Mouse (Mus musculus): ENCODE data around the gene Nrros. TPM values are rescaled to one million over a fixed set of nuclear protein-coding genes. Genes with fewer than 3 reads are reported as not detected.

Gene Nrros
- polyA plus RNA-seq, 1 experiment, result 157 TPM

GRCm38 (mm10) chr16:32154437-32154836, 11.0 kb downstream of the Nrros start:
- Histone ChIP-seq H3K27ac (ENCODE audit: control insufficient read depth, insufficient read depth, low read length) (no peak overlapping the region), H3K27me3 (ENCODE audit: control insufficient read depth, insufficient read depth, low read length) (no peaks in the 10 kb centered on the region), H3K4me1 (replicated peaks; ENCODE audit: control insufficient read depth, insufficient read depth, low read length) (no peaks in the 10 kb centered on the region), H3K4me3 (ENCODE audit: control insufficient read depth, insufficient read depth, low read length) (no peak overlapping the region), H3K36me3 (ENCODE audit: control insufficient read depth, insufficient read depth, low read length) (peaks cover 21% of the 10 kb centered on the region)
- 86% methylated on average over 13 of the region's 13 CpGs for WGBS
- no peak for TF ChIP-seq CTCF (IDR thresholded peaks at IDR 0.05; ENCODE audit: borderline replicate concordance, control insufficient read depth, extremely low read depth, insufficient read depth, low read length, poor library complexity)
- TF ChIP-seq POLR2A (IDR thresholded peaks at IDR 0.05; ENCODE audit: control insufficient read depth, extremely low read depth, insufficient read depth, low read length, poor library complexity), result no peak
- no peak for DNase-seq

GRCm38 (mm10) chr16:32153976-32154375, 11.4 kb downstream of the Nrros start:
- TF ChIP-seq CTCF (IDR thresholded peaks at IDR 0.05; ENCODE audit: borderline replicate concordance, control insufficient read depth, extremely low read depth, insufficient read depth, low read length, poor library complexity) (no peak), POLR2A (IDR thresholded peaks at IDR 0.05; ENCODE audit: control insufficient read depth, extremely low read depth, insufficient read depth, low read length, poor library complexity) (no peak)
- no peaks in the 10 kb centered on the region for H3K27me3 ChIP-seq (ENCODE audit: control insufficient read depth, insufficient read depth, low read length)
- H3K4me3 ChIP-seq (ENCODE audit: control insufficient read depth, insufficient read depth, low read length), result no peak overlapping the region
- WGBS, result 97% methylated on average over 1 of the region's 1 CpGs
- no peak overlapping the region for H3K27ac ChIP-seq (ENCODE audit: control insufficient read depth, insufficient read depth, low read length)
- H3K36me3 ChIP-seq (ENCODE audit: control insufficient read depth, insufficient read depth, low read length), result peaks cover 21% of the 10 kb centered on the region
- DNase-seq, result no peak
- H3K4me1 ChIP-seq (replicated peaks; ENCODE audit: control insufficient read depth, insufficient read depth, low read length), result no peaks in the 10 kb centered on the region

- H3K4me3 ChIP-seq (ENCODE audit: control insufficient read depth, insufficient read depth, low read length), result no peak overlapping the region
- H3K27me3 ChIP-seq (ENCODE audit: control insufficient read depth, insufficient read depth, low read length), result no peaks in the 10 kb centered on the region
- H3K36me3 ChIP-seq (ENCODE audit: control insufficient read depth, insufficient read depth, low read length), result peaks cover 53% of the 10 kb centered on the region
- WGBS, result 87% methylated on average over 11 of the region's 13 CpGs
- no peak for TF ChIP-seq CTCF (IDR thresholded peaks at IDR 0.05; ENCODE audit: borderline replicate concordance, control insufficient read depth, extremely low read depth, insufficient read depth, low read length, poor library complexity)
- no peak for TF ChIP-seq POLR2A (IDR thresholded peaks at IDR 0.05; ENCODE audit: control insufficient read depth, extremely low read depth, insufficient read depth, low read length, poor library complexity)
- H3K4me1 ChIP-seq (replicated peaks; ENCODE audit: control insufficient read depth, insufficient read depth, low read length), result no peaks in the 10 kb centered on the region
- no peak for DNase-seq
- H3K27ac ChIP-seq (ENCODE audit: control insufficient read depth, insufficient read depth, low read length), result no peak overlapping the region
These were observed 17.7 kb downstream of the Nrros start for GRCm38 (mm10) chr16:32147589-32148207.

GRCm38 (mm10) chr16:32144592-32144991, 20.8 kb downstream of the Nrros start:
- Histone ChIP-seq H3K27me3 (ENCODE audit: control insufficient read depth, insufficient read depth, low read length) (no peaks in the 10 kb centered on the region), H3K4me1 (replicated peaks; ENCODE audit: control insufficient read depth, insufficient read depth, low read length) (no peaks in the 10 kb centered on the region), H3K4me3 (ENCODE audit: control insufficient read depth, insufficient read depth, low read length) (no peak overlapping the region), H3K36me3 (ENCODE audit: control insufficient read depth, insufficient read depth, low read length) (peaks cover 62% of the 10 kb centered on the region), H3K27ac (ENCODE audit: control insufficient read depth, insufficient read depth, low read length) (no peak overlapping the region)
- DNase-seq, result no peak
- TF ChIP-seq POLR2A (IDR thresholded peaks at IDR 0.05; ENCODE audit: control insufficient read depth, extremely low read depth, insufficient read depth, low read length, poor library complexity) (no peak), CTCF (IDR thresholded peaks at IDR 0.05; ENCODE audit: borderline replicate concordance, control insufficient read depth, extremely low read depth, insufficient read depth, low read length, poor library complexity) (no peak)
- WGBS, result 96% methylated on average over 17 of the region's 17 CpGs

DNA sequence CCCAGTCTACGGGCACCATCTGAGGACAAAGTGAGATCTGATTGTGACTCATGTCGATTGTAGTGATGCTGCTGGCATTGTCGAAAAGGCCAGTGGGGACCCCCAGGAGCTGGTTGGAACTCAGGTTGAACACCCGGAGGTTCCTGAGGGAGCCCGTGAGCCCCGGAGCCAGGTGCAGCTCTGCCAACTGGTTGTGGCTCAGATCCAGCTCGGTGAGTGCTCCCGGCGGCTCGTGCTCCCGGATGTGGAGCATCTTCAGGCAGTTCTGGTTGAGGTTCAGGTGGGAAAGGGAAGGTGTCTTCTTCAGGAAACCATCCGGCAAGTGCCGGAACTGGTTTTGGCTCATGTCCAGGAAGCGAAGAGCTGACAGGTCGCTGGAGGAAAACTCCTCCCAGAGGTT, 21.6 kb downstream of the Nrros start:
- no peaks in the 10 kb centered on the region for H3K27me3 ChIP-seq (ENCODE audit: control insufficient read depth, insufficient read depth, low read length)
- H3K36me3 ChIP-seq (ENCODE audit: control insufficient read depth, insufficient read depth, low read length), result peaks cover 62% of the 10 kb centered on the region
- no peak overlapping the region for H3K27ac ChIP-seq (ENCODE audit: control insufficient read depth, insufficient read depth, low read length)
- H3K4me3 ChIP-seq (ENCODE audit: control insufficient read depth, insufficient read depth, low read length), result no peak overlapping the region
- DNase-seq, result no peak
- TF ChIP-seq POLR2A (IDR thresholded peaks at IDR 0.05; ENCODE audit: control insufficient read depth, extremely low read depth, insufficient read depth, low read length, poor library complexity) (no peak), CTCF (IDR thresholded peaks at IDR 0.05; ENCODE audit: borderline replicate concordance, control insufficient read depth, extremely low read depth, insufficient read depth, low read length, poor library complexity) (no peak)
- WGBS, result 96% methylated on average over 15 of the region's 15 CpGs
- H3K4me1 ChIP-seq (replicated peaks; ENCODE audit: control insufficient read depth, insufficient read depth, low read length), result no peaks in the 10 kb centered on the region

DNA sequence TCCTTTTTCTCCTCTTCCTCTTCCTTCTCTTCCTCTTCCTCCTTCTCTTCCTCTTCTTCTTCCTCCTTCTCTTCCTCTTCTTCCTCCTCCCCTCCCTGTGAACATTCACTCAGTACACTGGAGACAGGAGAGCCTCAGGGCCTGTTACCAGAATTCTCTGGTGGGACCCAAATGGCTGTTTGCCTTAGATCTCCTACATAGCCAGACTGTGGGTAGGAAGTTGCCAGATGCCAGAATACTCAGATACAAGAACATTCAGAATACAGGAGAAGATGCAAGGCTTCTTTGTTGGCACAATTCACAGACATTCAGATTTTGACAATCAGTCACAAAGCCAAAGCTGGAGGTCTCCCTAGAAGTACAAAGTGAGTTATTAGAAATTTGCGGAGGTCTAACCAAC, 26.4 kb downstream of the Nrros start:
- no peak overlapping the region for H3K27ac ChIP-seq (ENCODE audit: control insufficient read depth, insufficient read depth, low read length)
- no peaks in the 10 kb centered on the region for H3K27me3 ChIP-seq (ENCODE audit: control insufficient read depth, insufficient read depth, low read length)
- no peak for DNase-seq
- H3K36me3 ChIP-seq (ENCODE audit: control insufficient read depth, insufficient read depth, low read length), result peaks cover 22% of the 10 kb centered on the region
- H3K4me3 ChIP-seq (ENCODE audit: control insufficient read depth, insufficient read depth, low read length), result no peak overlapping the region
- no peak for TF ChIP-seq POLR2A (IDR thresholded peaks at IDR 0.05; ENCODE audit: control insufficient read depth, extremely low read depth, insufficient read depth, low read length, poor library complexity)
- TF ChIP-seq CTCF (IDR thresholded peaks at IDR 0.05; ENCODE audit: borderline replicate concordance, control insufficient read depth, extremely low read depth, insufficient read depth, low read length, poor library complexity), result no peak
- no peaks in the 10 kb centered on the region for H3K4me1 ChIP-seq (replicated peaks; ENCODE audit: control insufficient read depth, insufficient read depth, low read length)
- WGBS, result 100% methylated on average over 1 of the region's 1 CpGs

Data from thymus, adult 2 months (tissue).